Mouse (Mus musculus) testis, postnatal 10 days (tissue): ENCODE measurements at regions not wholly inside any gene's neighbourhood (a gene's known extent, or its start where the extent isn't known, plus 50 kb on each side); places are given as distances from the start of the nearest gene placed in this dataset.

Source experiments
- DNase-seq: peaks from one replicate; pipeline ENCODE4 v3.0.0; 2021; ENCODE audit warnings: low spot score

DNA sequence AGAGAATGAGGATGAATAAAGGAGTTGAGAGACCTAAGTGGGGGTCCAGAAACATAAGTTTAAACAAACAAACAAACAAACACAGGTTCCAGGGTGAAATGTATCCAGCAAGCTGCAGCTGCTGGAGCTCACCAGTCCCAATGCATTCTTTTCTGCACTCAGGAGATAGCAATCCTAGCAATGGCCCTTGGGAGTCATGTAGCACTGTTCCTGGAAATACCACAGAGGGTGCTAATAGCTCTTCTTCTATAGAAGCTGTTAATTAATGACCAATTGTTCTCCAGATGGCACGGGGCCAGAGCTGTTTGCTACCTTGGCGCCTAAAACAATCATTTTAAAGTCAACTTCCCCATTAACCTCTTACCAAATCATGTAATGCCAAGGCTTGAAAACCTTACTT, 622.8 kb upstream of the Nrsn1 start:
- no peak for DNase-seq

DNA sequence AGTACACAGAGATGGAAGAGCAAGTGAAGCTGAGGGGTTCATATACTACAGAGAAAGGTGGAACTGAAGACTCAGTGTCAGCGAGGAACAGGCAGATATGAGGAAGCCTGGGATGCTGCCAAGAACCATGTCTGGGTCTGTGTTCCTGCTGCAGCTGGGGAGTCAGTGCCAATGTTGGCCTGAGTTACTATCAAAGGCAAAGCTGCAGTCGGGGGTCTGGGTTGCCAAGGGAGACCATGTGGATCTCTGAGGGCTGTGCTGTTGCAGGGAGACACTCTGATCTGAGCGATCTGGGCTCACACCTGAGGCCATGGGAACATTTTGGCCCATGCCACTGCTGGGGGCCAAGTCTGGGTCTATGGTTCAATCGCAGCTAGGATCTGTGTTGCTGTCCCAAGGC, 612.5 kb upstream of the Nrsn1 start:
- no peak for DNase-seq

- DNase-seq: no peak
Observed at GRCm38 (mm10) chr13:25868923-25869322, 598.6 kb upstream of the Nrsn1 start.

DNA sequence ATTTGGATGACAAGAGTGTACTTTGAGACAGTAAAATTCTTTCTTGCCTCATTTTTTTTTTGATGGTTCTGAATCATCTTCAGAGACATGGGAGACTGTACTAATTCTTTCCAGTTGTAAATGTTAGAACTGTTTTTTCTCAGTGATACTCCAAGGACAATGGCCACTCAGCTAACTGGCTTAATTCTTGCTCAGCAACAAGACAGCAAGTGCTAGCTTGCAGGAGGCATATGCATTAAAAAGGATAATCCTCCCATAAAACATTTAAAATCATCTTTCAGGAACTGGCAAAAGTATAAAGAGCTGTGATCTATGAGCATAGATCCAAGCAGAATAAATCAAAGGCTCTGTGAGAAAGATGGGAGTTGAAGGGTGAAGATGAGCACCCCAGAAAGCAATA, 587.9 kb upstream of the Nrsn1 start:
- no peak for DNase-seq

DNA sequence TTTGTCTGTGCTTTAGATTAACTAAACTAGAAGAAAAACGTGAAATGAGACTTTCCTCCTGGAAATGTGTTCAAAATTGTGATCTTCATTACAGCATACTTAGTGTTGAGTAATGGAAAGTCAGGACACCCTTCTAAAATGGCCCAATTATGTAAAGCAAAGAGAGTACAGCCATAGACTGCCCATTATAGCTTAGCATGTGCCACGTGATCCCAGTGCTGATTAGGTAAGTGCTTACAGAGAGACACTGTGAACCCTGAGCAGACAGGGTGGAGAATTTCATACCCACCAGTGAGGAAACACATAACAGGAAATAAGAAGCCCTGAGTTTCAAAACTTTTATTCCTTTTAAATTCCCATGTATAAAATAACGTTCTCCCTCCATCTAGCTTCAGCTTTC, 587.3 kb upstream of the Nrsn1 start:
- no peak for DNase-seq

GRCm38 (mm10) chr13:25857096-25857495, 586.8 kb upstream of the Nrsn1 start:
- DNase-seq: no peak

DNA sequence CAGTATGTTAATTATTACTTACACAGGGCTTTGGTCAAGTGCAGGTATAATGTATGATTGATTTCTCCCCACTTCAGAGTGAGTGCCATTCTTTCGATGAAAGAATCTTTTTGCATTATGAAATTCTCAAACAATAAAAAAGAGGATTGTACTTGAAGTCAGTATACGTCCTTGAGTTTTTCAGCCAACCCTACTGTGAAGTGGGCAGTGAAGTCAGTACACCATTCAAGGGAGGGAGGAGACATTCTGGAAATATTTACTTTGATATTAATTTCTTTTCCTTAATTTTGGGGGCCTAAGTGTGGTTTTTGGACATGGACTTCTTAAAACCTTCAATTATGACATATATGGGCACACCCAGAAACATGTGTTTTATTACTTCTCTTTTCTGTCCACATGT, 586.2 kb upstream of the Nrsn1 start:
- no peak for DNase-seq

DNA sequence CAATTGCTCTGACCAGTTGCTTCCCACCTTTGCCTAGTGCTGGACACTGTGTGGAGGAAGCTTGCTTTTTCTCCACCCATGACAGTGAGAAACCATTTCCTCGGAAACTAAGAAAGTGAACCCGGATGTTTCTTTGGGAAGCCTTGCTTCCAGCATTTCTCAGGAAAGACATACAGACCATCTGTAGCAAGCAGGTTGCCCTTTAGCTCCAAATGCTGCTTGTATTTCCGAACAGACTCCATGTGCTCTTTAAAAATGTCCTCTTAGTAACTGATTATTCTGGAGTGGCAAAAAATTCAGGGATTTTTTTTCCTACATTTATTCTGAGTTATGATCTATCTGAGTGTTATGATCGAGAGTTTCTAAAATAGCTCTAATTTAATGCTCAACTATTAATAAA, 577.9 kb upstream of the Nrsn1 start:
- DNase-seq: no peak

GRCm38 (mm10) chr13:25838237-25838636, 567.9 kb upstream of the Nrsn1 start:
- no peak for DNase-seq

GRCm38 (mm10) chr13:25829146-25829924, 559.0 kb upstream of the Nrsn1 start:
- no peak for DNase-seq

GRCm38 (mm10) chr13:25808564-25809253, 538.4 kb upstream of the Nrsn1 start:
- no peak for DNase-seq

GRCm38 (mm10) chr13:25793216-25793803, 523.0 kb upstream of the Nrsn1 start:
- DNase-seq: no peak

DNA sequence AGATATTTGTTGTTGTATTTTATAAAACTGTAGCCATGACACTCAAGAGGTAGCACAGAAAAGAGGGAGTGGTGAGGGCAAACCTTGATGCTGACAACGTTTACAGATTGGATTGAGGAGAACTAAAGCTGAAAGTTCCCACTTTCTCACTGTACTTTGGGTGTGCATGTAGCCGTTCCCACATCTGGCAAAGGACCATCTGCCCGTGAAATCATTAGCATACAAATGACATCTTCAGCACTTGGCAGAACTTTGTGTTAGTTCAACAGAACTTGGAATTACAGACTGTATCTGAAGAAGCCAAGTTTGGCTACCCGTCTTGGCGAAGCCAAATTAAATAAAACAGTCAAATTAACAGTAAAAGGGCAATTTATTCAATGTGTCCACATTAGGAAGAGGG, 510.9 kb upstream of the Nrsn1 start:
- no peak for DNase-seq

DNA sequence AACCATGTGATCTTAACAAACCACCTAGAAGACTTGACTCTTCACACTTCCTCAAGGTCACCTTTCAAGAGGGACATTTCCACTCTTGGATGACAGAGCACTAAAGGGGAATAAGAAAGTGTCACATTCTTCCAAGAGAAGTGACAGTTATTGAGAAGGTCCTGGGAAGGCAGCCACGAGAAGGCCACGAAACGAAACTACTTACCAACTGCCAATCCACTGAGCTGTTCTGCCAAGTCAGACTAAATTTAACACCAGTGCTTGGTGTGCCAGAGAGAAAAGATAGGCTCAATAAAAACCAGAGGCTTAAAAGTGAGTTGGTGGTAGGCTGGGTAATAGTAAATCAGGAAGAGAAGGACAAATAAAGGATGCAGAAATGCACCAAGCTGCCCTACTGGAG, 507.4 kb upstream of the Nrsn1 start:
- no peak for DNase-seq

DNA sequence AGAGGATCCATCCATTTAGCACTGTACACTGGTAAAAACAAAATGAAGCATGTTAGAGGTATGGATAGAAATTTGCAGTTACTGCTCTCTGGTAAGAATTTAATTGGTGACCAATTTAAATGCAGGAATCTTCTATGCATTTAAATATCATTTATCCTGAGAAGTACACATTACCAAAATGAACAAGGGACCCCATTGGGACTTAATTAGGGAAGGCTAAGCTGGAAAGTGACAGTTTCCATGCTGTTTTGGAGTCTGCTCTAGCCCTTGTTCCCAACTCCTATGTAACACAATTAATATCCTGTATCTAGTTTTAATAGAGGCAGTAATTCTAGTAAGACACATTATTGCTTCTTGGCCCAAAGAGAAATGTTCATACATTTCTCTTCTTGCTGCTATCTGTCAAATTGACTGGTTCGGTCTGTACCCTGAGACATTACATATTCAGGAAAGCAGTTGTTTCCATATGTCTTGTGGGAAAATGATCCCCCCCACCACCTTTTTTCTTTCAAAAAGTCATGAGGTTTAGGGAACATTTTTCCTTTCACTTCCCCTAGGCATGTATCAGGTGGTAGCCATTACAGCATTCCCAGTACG, 504.4 kb upstream of the Nrsn1 start:
- DNase-seq: no peak

- no peak for DNase-seq
Observed at GRCm38 (mm10) chr13:25754515-25755105, 484.3 kb upstream of the Nrsn1 start.

DNA sequence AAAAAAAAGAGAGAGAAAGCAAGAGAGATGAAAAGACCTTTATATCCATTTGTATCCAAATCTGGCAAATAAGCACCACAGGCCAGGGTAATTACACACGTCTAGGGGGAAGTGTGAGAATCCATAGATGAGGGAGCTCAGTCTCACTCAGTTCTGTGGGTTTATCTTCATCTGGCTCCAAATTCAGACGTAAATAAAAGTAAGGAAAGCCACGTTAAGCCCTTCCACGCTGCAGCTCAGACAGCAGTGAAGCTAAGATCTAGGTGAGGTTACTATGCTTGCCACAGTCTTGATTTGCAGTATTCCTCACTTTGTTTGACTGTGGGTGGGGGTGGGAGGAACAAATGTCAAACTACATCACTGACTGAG, 481.1 kb upstream of the Nrsn1 start:
- DNase-seq: no peak

DNA sequence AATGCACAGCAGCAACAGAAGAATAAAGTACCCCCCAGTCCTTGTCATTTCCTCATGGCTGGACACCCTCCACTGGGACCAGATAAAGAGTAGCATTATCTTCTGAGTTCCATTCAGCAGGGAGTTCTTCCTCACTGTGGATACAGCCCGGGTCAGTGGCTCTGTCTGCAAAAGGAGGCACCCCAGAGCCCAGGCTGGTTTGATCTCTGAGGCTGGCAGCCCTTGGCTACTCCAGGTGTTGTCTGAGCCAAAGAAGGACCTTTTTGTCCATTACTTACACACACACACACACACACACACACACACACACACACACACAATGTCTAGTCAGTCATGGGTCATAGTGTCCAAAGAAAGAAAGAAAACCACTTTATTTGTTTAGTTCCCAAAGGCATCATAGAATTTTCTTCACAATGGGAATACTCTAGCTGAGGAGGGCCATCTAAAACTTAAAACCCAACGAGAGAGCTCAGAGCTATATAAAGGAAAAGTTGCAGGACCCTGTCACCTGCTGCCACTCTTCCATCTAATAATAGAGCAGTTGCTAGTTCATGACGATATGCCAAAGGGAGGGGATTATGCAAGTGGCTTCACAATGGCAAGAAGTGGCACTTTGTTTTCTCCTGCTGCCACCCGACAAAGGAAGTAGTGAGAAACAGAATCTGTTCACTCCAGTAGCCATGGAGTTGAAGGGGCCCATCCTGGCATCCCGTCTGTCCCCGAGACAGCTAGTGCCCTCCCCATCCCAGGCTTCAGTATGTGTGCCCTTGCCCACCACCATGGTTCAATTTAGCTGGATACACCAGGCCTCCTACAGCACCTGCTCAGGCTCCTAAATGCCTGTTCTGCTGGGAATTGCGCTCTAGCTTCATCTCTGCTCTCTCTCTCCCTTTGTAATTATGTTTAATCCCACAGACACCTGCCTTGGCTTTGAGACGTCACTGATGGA, 480.4 kb upstream of the Nrsn1 start:
- no peak for DNase-seq

DNA sequence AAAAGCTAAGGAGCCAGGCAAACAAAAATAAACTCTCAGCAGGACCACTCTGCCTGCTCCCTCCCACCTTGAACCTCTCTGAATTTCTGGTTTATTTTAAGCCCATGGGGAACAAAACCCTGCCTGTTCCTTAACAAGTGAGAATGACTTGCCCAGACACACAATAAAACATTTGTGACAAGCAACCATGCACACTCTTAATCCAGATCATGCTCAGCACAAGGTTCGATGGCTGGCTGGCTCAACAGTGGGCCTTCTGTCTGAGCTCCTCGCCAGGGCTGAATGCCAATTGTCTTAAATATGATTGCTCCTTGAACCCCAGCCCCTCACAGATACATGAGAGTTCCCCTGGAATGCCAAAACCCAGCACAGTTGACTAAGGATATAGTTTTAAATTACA, 468.3 kb upstream of the Nrsn1 start:
- DNase-seq: no peak

GRCm38 (mm10) chr13:25729327-25729892, 459.1 kb upstream of the Nrsn1 start:
- DNase-seq: no peak

- DNase-seq: no peak
Observed at GRCm38 (mm10) chr13:25727504-25728095, 457.3 kb upstream of the Nrsn1 start.
